Mouse (Mus musculus): ENCODE measurements around the gene Prkn. TPM values are rescaled to one million over a fixed set of nuclear protein-coding genes. Genes with fewer than 3 reads are reported as not detected.

Prkn gene
- polyA plus RNA-seq, 1 experiment: 21.7 TPM

DNA sequence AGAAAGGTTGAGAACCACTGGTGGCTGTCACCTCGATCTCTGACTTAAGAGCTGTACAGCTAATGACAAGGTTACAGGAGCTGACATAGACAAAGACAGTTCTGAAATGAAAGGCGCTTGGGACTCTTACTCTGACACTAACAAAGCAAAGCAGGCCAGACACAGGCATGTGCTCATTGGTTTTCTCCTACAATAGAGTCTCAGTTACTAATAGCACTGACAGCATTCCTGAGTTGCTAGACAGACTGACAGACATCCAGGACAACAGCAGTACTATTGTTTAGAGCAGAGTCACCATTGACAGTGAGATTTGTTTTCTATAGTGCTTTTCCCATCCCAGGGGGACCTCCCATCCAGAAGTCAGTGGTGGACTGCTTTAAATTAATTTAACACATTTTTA lies 977.7 kb downstream of the Prkn start:
- Histone ChIP-seq H3K27ac (ENCODE audit: insufficient read depth, low read length) (no peak overlapping the region), H3K4me1 (ENCODE audit: control insufficient read depth, insufficient read depth, low read length) (no peaks in the 10 kb centered on the region), H3K4me3 (ENCODE audit: insufficient read depth, low read length) (no peak overlapping the region)
- TF ChIP-seq CTCF (IDR thresholded peaks at IDR 0.05; ENCODE audit: extremely low read depth, insufficient read depth, low read length): no peak
- TF ChIP-seq POLR2A (IDR thresholded peaks at IDR 0.05; ENCODE audit: extremely low read depth, insufficient read depth, low read length): no peak

DNA sequence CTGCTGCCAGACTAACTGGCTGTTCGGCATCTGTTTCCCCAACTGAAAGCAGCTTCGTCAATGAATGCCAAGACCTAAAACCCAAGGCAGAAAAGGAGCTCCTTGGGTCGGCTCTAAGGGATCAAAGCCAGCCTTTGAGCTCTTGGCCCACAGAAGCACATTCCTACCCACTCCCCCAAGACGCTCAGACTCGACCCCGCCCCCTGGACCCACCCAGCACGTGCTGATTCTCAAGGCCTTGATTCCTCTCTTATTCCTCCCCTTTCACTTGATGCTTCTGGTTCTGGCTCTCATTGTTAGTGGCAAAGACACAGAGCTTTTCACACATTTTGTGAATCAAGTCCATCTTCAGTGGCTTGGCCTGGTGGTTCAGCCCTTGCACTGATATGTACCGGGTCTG lies 979.3 kb downstream of the Prkn start:
- H3K27ac ChIP-seq (ENCODE audit: insufficient read depth, low read length): no peak overlapping the region
- TF ChIP-seq CTCF (IDR thresholded peaks at IDR 0.05; ENCODE audit: extremely low read depth, insufficient read depth, low read length): no peak
- TF ChIP-seq POLR2A (IDR thresholded peaks at IDR 0.05; ENCODE audit: extremely low read depth, insufficient read depth, low read length): no peak

DNA sequence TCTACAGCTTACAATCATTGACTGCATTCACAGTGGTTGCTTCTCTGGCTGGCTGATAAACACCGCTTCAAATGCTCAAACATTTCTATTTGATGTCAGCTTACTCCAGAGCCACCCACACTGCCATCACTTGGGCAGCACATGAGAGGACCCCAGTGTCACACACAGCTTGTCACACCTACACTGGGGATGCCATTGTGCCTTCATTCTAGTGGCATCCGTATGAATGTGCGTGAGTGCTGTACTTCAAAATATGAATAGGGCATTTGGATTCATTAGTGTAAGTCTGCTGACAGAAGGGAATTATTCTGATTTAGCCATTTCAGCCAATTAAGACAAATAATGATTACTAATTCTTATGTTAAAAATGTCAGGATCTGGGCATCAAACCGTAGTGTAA lies 980.6 kb downstream of the Prkn start:
- Histone ChIP-seq H3K4me3 (ENCODE audit: insufficient read depth, low read length) (no peak overlapping the region), H3K27ac (ENCODE audit: insufficient read depth, low read length) (no peak overlapping the region), H3K4me1 (ENCODE audit: control insufficient read depth, insufficient read depth, low read length) (no peaks in the 10 kb centered on the region)
- TF ChIP-seq CTCF (IDR thresholded peaks at IDR 0.05; ENCODE audit: extremely low read depth, insufficient read depth, low read length): no peak
- TF ChIP-seq POLR2A (IDR thresholded peaks at IDR 0.05; ENCODE audit: extremely low read depth, insufficient read depth, low read length): no peak

More for the DNA sequence above, 979.3 kb downstream of the Prkn start:
- Histone ChIP-seq H3K4me3 (ENCODE audit: insufficient read depth, low read length) (no peak overlapping the region), H3K4me1 (ENCODE audit: control insufficient read depth, insufficient read depth, low read length) (no peaks in the 10 kb centered on the region)

DNA sequence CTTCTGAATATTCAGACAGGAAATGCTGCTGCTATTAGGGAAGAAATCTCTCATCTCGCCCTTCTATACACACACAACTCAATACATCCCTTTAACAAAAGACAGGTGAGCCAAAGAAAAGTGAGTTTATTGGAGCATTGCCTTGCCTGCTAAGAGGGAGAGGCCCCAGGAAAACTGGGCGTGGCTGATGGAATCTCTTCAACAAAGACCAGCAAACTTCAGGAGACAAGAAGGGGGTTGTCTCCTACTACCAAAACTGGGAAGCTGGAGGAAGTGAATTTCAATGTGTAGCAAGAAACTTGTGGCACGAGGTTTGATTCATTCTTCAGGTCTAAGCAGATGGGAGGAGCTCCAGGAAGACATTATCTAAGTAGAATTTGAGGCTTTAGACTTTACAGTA lies 989.3 kb downstream of the Prkn start:
- no peak for TF ChIP-seq POLR2A (IDR thresholded peaks at IDR 0.05; ENCODE audit: extremely low read depth, insufficient read depth, low read length)
- TF ChIP-seq CTCF (IDR thresholded peaks at IDR 0.05; ENCODE audit: extremely low read depth, insufficient read depth, low read length): no peak
- Histone ChIP-seq H3K4me3 (ENCODE audit: insufficient read depth, low read length) (no peak overlapping the region), H3K4me1 (ENCODE audit: control insufficient read depth, insufficient read depth, low read length) (no peaks in the 10 kb centered on the region), H3K27ac (ENCODE audit: insufficient read depth, low read length) (no peak overlapping the region)

DNA sequence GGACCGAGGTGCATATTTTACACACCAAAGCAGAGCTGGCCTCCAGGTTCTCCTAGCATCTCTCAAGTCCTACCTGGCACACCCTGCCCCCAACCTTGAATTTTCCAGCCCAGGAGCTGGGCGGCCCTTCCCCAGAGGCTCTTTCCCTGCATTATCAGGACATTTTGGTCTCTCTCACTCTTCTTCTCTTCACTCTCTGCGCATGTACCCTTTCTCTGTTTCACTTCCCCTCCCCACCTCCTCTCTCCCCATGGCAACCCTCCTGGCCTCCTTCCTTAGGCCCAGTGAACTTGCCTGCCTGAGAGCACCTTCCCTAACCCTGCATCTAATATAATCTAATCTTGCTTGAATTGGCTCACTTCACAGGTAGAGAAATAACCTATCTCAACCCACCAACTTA lies 996.9 kb downstream of the Prkn start:
- Histone ChIP-seq H3K4me3 (ENCODE audit: insufficient read depth, low read length) (no peak overlapping the region), H3K4me1 (ENCODE audit: control insufficient read depth, insufficient read depth, low read length) (no peaks in the 10 kb centered on the region), H3K27ac (ENCODE audit: insufficient read depth, low read length) (no peak overlapping the region)
- no peak for TF ChIP-seq CTCF (IDR thresholded peaks at IDR 0.05; ENCODE audit: extremely low read depth, insufficient read depth, low read length)
- no peak for TF ChIP-seq POLR2A (IDR thresholded peaks at IDR 0.05; ENCODE audit: extremely low read depth, insufficient read depth, low read length)

DNA sequence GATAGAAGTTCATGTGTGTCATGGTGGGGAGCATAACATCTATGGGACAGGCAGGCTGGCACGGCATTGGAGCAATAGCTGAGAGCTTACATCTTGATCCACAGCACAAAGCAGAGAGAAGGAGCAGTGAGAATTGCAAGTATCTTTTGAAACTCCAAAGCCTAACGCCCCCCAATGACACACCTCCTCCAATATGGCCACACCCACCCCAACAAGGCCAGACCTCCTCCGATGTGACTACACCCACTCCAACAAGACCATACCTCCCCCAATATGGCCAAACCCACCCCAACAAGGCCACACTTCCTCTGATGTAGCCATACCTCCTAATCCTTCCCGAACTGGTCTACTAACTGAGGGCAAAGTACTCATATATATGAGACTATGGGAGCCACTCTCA lies 1004.3 kb downstream of the Prkn start:
- TF ChIP-seq CTCF (IDR thresholded peaks at IDR 0.05; ENCODE audit: extremely low read depth, insufficient read depth, low read length): no peak
- TF ChIP-seq POLR2A (IDR thresholded peaks at IDR 0.05; ENCODE audit: extremely low read depth, insufficient read depth, low read length): no peak
- Histone ChIP-seq H3K27ac (ENCODE audit: insufficient read depth, low read length) (no peak overlapping the region), H3K4me3 (ENCODE audit: insufficient read depth, low read length) (no peak overlapping the region), H3K4me1 (ENCODE audit: control insufficient read depth, insufficient read depth, low read length) (no peaks in the 10 kb centered on the region)

DNA sequence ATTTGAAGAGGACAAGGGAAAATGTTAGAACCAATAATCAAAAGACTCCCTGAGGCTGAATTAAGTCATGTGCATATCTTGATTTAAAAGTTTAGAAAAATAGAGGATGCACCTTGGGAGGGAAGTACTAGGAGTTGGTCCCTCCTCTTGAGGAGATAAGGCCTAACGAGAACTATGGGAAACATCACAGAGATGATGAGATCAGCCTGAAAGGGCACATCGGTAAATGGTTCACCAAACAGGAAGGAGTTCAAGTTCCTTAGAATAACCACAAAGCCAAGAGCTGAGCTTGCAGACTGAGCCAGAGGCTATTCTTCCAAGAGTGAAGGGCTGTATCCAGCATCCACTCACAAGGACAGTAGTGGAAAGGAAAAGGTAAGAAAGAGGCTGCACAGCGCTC lies 1004.8 kb downstream of the Prkn start:
- TF ChIP-seq POLR2A (IDR thresholded peaks at IDR 0.05; ENCODE audit: extremely low read depth, insufficient read depth, low read length) (no peak), CTCF (IDR thresholded peaks at IDR 0.05; ENCODE audit: extremely low read depth, insufficient read depth, low read length) (no peak)
- Histone ChIP-seq H3K27ac (ENCODE audit: insufficient read depth, low read length) (no peak overlapping the region), H3K4me3 (ENCODE audit: insufficient read depth, low read length) (no peak overlapping the region), H3K4me1 (ENCODE audit: control insufficient read depth, insufficient read depth, low read length) (no peaks in the 10 kb centered on the region)

DNA sequence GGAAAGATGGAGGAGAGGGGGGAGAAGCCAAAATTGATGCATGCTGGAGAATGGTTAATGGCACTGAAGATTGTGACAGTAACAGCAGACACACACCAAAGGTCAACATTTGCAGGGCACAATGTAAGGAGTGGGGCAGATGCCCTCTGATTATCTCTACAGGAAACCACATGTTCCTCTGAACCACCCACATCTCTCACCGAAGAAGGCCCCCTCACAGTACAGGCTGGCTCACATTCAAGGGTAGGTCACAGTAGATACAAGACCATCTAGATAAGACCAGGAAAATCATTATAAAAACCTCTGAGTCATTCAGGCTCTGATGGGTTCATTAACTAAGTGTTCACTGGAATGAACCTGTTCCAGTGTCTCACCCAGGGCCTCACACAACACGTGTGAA lies 1005.3 kb downstream of the Prkn start:
- TF ChIP-seq POLR2A (IDR thresholded peaks at IDR 0.05; ENCODE audit: extremely low read depth, insufficient read depth, low read length) (no peak), CTCF (IDR thresholded peaks at IDR 0.05; ENCODE audit: extremely low read depth, insufficient read depth, low read length) (no peak)
- no peak overlapping the region for H3K4me3 ChIP-seq (ENCODE audit: insufficient read depth, low read length)
- no peaks in the 10 kb centered on the region for H3K4me1 ChIP-seq (ENCODE audit: control insufficient read depth, insufficient read depth, low read length)
- 0 out of 2 replicates have a peak overlapping the region, but pooled peaks have one; percentile 47 for H3K27ac ChIP-seq (ENCODE audit: insufficient read depth, low read length)

DNA sequence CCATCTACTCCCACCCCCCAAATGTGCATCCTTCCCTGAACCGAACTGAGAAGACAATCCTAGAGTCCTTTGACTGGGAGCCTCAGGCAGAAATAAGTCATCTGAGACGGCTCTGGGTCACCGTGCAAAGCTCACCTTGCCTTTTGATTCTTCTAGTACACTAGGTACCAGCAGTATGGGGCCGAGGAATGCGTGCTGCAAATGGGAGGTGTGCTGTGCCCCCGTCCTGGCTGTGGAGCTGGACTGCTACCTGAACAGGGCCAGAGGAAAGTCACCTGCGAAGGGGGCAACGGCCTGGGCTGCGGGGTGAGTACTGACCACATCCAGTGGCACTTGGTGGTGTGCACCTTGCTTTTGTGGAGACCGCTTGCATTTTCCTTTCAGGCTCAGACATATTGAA lies 1014.4 kb downstream of the Prkn start:
- no peak overlapping the region for H3K4me3 ChIP-seq (ENCODE audit: insufficient read depth, low read length)
- H3K27ac ChIP-seq (ENCODE audit: insufficient read depth, low read length): no peak overlapping the region
- TF ChIP-seq POLR2A (IDR thresholded peaks at IDR 0.05; ENCODE audit: extremely low read depth, insufficient read depth, low read length): no peak
- no peak for TF ChIP-seq CTCF (IDR thresholded peaks at IDR 0.05; ENCODE audit: extremely low read depth, insufficient read depth, low read length)
- H3K4me1 ChIP-seq (ENCODE audit: control insufficient read depth, insufficient read depth, low read length): no peaks in the 10 kb centered on the region; the same call in 1 of the 2 replicates

DNA sequence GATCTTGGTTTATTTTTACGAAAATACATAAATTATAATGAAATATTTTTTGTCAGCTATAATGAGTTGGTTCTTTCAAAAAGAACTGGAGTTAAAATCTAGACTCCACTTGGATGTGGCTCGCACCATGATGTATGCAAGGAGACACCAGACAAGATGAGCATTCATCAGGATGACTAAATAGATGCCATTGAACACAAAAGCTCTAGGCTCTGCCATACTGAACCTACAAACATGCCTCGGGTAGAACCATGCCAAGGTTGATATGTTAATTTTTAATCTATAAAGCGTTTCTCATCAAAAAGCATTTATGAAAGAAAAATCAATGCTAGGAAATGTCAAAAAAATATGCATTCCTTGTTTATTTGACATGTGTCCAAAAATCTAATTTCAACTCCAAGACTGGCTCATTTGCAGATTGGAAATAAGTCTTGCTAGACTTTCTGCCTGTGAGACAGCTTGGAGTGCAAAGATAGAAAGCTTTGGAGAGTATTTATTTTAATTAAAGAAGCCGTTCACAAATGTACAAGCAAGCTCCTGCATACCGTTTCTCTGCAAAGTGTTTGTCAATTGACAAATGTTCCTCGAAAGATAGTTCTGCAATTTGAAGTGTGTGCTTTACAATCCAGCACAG lies 1018.7 kb downstream of the Prkn start:
- Histone ChIP-seq H3K4me3 (ENCODE audit: insufficient read depth, low read length) (no peak overlapping the region), H3K27ac (ENCODE audit: insufficient read depth, low read length) (no peak overlapping the region)
- TF ChIP-seq POLR2A (IDR thresholded peaks at IDR 0.05; ENCODE audit: extremely low read depth, insufficient read depth, low read length) (no peak), CTCF (IDR thresholded peaks at IDR 0.05; ENCODE audit: extremely low read depth, insufficient read depth, low read length) (no peak)

More for the DNA sequence above, 1018.7 kb downstream of the Prkn start:
- no peaks in the 10 kb centered on the region; the same call in 1 of the 2 replicates for H3K4me1 ChIP-seq (ENCODE audit: control insufficient read depth, insufficient read depth, low read length)
